Mouse (Mus musculus) layer of hippocampus, postnatal 10 days (tissue): Measurements from ENCODE around the gene Prodh2. TPM values are rescaled to one million over a fixed set of nuclear protein-coding genes. Genes with fewer than 3 reads are reported as not detected.

Source experiments
- DNase-seq, 2 experiments: peaks; one replicate each; pipeline ENCODE4 v3.0.0; 2021; ENCODE audit warnings: low spot score in 2 of 2
- microRNA-seq, 2 experiments: library from miRNA; unstranded; fragments of <30 nt; microRNA quantifications; one replicate each; pipeline ENCODE4 v1.2.0; 2021
- total RNA-seq, 2 experiments: library from RNA; stranded (reverse); gene quantifications; 2 replicates each; pipeline ENCODE4 v1.2.3; 2021

Gene Prodh2
- total RNA-seq, 2 experiments from 2014 or later, result 0.69 TPM; not detected in 1

- no peak for DNase-seq
Measured at GRCm38 (mm10) chr7:30544327-30544726, 50.9 kb downstream of the Prodh2 start.

- no peak for DNase-seq
Measured at GRCm38 (mm10) chr7:30549880-30550279, 56.5 kb downstream of the Prodh2 start.

GRCm38 (mm10) chr7:30550603-30551002 lies 57.2 kb downstream of the Prodh2 start:
- no peak for DNase-seq

DNA sequence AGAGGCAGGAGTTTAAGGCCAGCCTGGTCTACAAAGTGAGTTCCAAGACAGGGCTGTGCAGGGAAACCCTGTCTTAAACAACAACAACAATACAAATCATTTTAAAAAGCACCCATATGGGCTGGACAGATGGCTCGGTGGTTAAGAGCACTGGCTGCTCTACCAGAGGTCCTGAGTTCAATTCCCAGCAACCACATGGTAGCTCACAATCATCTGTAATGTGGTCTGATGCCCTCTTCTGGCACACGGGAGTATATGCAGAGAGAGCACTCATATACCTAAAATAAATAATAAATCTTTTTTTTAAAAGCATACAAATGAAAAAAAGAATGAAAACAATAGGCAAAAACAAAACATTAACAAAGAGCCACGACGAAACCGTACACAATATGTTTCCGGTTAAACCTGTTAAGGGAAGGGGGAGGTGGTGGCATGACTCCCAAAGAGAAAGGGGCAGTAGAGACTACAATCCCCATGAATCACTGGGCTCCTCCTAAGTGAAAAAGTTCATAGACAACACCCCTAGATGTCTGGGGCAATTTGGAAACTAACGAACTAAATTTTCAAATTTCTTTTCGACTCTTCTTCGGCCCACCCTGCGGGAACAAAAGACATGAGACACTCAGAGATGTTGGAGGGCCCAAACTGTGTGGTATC lies 58.2 kb downstream of the Prodh2 start:
- DNase-seq, result no peak

DNA sequence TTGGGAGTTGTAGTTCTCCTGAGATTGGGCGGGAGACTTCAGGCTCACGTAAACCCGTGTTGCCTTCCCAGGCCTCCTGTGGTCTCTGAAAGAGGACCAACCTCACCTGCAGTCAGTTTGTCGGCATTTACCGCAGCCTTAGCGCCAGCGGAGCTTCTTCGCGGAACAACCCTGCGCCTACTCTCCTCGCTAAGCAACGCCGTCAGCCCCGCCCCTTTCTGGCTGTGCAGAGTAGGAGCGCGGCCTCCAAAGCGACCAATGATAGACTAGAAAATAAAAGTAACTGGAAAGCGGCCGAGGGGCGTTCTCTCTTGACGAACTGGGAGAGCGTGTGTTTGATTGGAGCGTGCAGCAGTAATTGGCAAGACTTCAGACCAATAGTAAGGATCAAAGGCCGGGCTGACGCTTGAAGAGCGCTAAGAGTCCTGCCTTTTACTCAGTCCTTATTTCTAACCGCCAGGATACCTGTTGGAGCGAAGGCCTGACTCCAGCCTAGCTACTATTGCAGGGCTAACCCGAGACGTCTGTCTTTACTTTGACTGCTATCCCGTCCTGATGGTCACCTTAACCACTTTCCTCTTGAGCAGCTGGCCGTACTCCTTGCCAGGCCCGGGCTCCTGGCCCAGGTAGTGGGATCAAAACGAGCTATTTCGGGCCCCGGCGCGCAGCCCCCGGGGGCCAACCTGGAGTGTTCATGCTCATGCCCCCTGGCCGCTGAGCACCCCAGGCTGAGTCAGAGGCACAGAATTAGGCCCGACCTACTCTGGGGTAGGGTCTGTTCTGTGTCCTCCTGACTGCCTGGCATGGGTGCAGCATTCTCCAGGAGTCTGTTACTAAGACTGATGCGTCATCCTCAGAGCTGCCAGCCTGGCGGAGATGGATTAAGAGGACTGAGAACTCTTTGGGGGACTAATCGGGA lies 58.9 kb downstream of the Prodh2 start, which contains the start of the genes Hspb6 and Proser3:
TSS of gene Hspb6 (plus strand) at position 77 of the 919 bp plus-strand sequence.
TSS of gene Proser3 (minus strand) at position 198 of the 919 bp plus-strand sequence.
- peak; percentile 95 to 97 for DNase-seq

GRCm38 (mm10) chr7:30553021-30553589 lies 59.7 kb downstream of the Prodh2 start:
- DNase-seq, result peak; percentile 37 to 56

DNA sequence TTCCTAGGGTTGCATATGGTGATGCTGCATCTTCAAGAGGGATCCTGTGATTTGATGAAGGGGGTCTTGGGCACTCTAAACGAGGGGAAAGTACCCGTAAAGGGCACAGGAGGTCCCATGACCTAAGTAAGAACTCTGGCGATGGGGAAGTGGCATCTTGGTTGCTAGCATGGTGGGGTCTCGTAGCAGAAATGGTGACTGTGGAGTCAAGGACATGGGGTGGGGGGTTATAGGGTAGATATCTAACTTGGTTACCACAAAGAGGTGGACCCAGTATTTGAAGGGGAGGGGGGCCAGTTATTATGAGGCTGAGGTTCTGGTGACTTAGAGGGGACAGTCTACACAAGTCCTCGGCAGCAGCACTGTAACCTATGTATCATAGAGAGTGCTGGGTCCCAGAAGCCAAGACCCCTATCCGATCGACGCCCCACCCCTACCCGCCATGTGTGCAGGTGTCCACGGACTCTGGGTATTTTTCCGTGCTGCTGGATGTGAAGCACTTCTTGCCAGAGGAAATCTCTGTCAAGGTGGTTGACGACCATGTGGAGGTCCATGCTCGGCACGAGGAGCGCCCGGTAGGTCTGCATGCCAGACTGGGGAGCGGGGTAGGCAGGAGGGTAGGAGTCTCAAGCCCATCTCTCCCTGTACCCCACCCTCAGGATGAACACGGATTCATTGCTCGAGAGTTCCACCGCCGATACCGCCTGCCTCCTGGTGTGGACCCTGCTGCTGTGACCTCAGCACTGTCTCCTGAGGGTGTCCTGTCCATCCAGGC lies 60.6 kb downstream of the Prodh2 start:
- DNase-seq, result no peak

GRCm38 (mm10) chr7:30556894-30557536 lies 63.6 kb downstream of the Prodh2 start:
- no peak for DNase-seq

- no peak for DNase-seq
Measured at GRCm38 (mm10) chr7:30557901-30558514, 64.6 kb downstream of the Prodh2 start.

- DNase-seq, result no peak
Measured at GRCm38 (mm10) chr7:30558656-30559442, 65.4 kb downstream of the Prodh2 start.

GRCm38 (mm10) chr7:30559443-30559954 lies 66.1 kb downstream of the Prodh2 start, which contains the start of gene Lin37:
TSS of gene Lin37 (minus strand) at chr7:30559838.
- peak; percentile 95 to 96 for DNase-seq

GRCm38 (mm10) chr7:30560296-30560695 lies 66.9 kb downstream of the Prodh2 start:
- no peak for DNase-seq

GRCm38 (mm10) chr7:30562526-30563116 lies 69.2 kb downstream of the Prodh2 start:
- DNase-seq, result no peak

Small RNA genes lying within 50 kb of the gene (microRNA-seq; reads per million reads assigned to microRNA genes)
- gene Gm38670, result 0 to 0.45 reads per million in 2 experiments

Other genes starting within 250 kb of the Prodh2 start
- under 1 TPM in 1 of 2 experiments, not detected in 1; 0.27 TPM for gene Thap8, start 213.5 kb upstream of the Prodh2 start, total RNA-seq
- gene Wdr62, start 213.2 kb upstream of the Prodh2 start, total RNA-seq, result 1 to 10 TPM; 2.5 to 4.5 TPM
- gene Clip3, start 201.9 kb upstream of the Prodh2 start, total RNA-seq, result 100 to 1,000 TPM; 572 to 600 TPM
- 10 to 100 TPM; 41.6 to 45.5 TPM for gene Alkbh6, start 184.9 kb upstream of the Prodh2 start, total RNA-seq
- gene Syne4, start 178.8 kb upstream of the Prodh2 start, total RNA-seq, result 1 to 10 TPM; 3.2 to 6.4 TPM
- gene E130208F15Rik, start 171.9 kb upstream of the Prodh2 start, total RNA-seq, result under 1 TPM; 0.48 to 0.69 TPM
- gene Sdhaf1, start 169.7 kb upstream of the Prodh2 start, total RNA-seq, result 1 to 10 TPM; 7.8 to 9.4 TPM
- 10 to 100 TPM; 42.8 to 43.6 TPM for gene Lrfn3, start 130.8 kb upstream of the Prodh2 start, total RNA-seq
- gene Tyrobp, start 79.9 kb upstream of the Prodh2 start, total RNA-seq, result 10 to 100 TPM; 21.9 to 24.0 TPM
- gene Hcst, start 73.8 kb upstream of the Prodh2 start, total RNA-seq, result 1 to 10 TPM in 1 of 2 experiments, under 1 TPM in 1; 0.91 to 1.8 TPM
- gene Nfkbid, start 71.9 kb upstream of the Prodh2 start, total RNA-seq, result 1 to 10 TPM; 2.2 to 3.0 TPM
- gene Aplp1, start 48.1 kb upstream of the Prodh2 start, total RNA-seq, result 100 to 1,000 TPM; 831 to 849 TPM
- gene Kirrel2, start 35.9 kb upstream of the Prodh2 start, total RNA-seq, result 1 to 10 TPM; 3.9 to 5.3 TPM
- gene Nphs1, start 35.3 kb upstream of the Prodh2 start, total RNA-seq, result under 1 TPM; 0.55 to 0.62 TPM
- gene Arhgap33, start 41.4 kb downstream of the Prodh2 start, total RNA-seq, result 100 to 1,000 TPM; 218 to 232 TPM
- gene Hspb6, start 58.6 kb downstream of the Prodh2 start, total RNA-seq, result 1 to 10 TPM; 5.3 to 5.6 TPM
- gene Proser3, start 58.7 kb downstream of the Prodh2 start, total RNA-seq, result 1 to 10 TPM; 3.4 to 4.4 TPM
- gene Lin37, start 66.2 kb downstream of the Prodh2 start, total RNA-seq, result 10 to 100 TPM; 28.2 to 36.6 TPM
- 10 to 100 TPM; 49.4 to 52.5 TPM for gene U2af1l4, start 69.7 kb downstream of the Prodh2 start, total RNA-seq
- gene Gm49396, start 69.7 kb downstream of the Prodh2 start, total RNA-seq, result 1 to 10 TPM; 4.8 to 5.8 TPM
- 10 to 100 TPM; 79.4 to 87.1 TPM for gene Psenen, start 70.0 kb downstream of the Prodh2 start, total RNA-seq
- gene Igflr1, start 71.8 kb downstream of the Prodh2 start, total RNA-seq, result 1 to 10 TPM; 2.4 to 2.8 TPM
- gene Kmt2b, start 95.1 kb downstream of the Prodh2 start, total RNA-seq, result 10 to 100 TPM; 57.8 to 59.8 TPM
- gene Zbtb32, start 105.3 kb downstream of the Prodh2 start, total RNA-seq, result not detected
- gene Upk1a, start 119.2 kb downstream of the Prodh2 start, total RNA-seq, result under 1 TPM; 0.22 to 0.34 TPM
- 100 to 1,000 TPM; 719 to 852 TPM for gene Cox6b1, start 132.5 kb downstream of the Prodh2 start, total RNA-seq
- not detected for gene Etv2, start 142.2 kb downstream of the Prodh2 start, total RNA-seq
- 10 to 100 TPM; 75.3 to 79.9 TPM for gene Rbm42, start 156.7 kb downstream of the Prodh2 start, total RNA-seq
- gene Haus5, start 171.4 kb downstream of the Prodh2 start, total RNA-seq, result 1 to 10 TPM; 7.0 to 7.4 TPM
- gene Pmis2, start 178.0 kb downstream of the Prodh2 start, total RNA-seq, result not detected
- gene 2200002J24Rik, start 205.3 kb downstream of the Prodh2 start, total RNA-seq, result not detected
- gene Atp4a, start 218.6 kb downstream of the Prodh2 start, total RNA-seq, result 1 to 10 TPM; 3.1 to 3.8 TPM
- gene Tmem147, start 235.9 kb downstream of the Prodh2 start, total RNA-seq, result 100 to 1,000 TPM; 117 to 141 TPM